Mouse (Mus musculus): ENCODE results near the gene Cldn10.

- TF ChIP-seq POLR2A (IDR thresholded peaks at IDR 0.05; ENCODE audit: low read depth, low read length) (no peak), CTCF (IDR thresholded peaks at IDR 0.05; ENCODE audit: extremely low read depth, insufficient read depth, insufficient read length, insufficient replicate concordance) (no peak)
Measured at GRCm38 (mm10) chr14:118826346-118826745, 38.6 kb downstream of the Cldn10 start.

Data from spleen, adult 2 months (tissue).